Mouse (Mus musculus): Measurements from ENCODE around the gene Snx3.

The Snx3 gene

GRCm38 (mm10) chr10:42578698-42579474 is 77.1 kb downstream of the Snx3 start:
- no peak for DNase-seq (ENCODE audit: low read depth)

- DNase-seq (ENCODE audit: low read depth) = no peak
Observed at GRCm38 (mm10) chr10:42579475-42580130, 77.8 kb downstream of the Snx3 start.

GRCm38 (mm10) chr10:42580131-42580950 is 78.5 kb downstream of the Snx3 start:
- DNase-seq (ENCODE audit: low read depth) = no peak

- no peak for DNase-seq (ENCODE audit: low read depth)
Observed at GRCm38 (mm10) chr10:42580951-42581277, 79.1 kb downstream of the Snx3 start.

- no peak for DNase-seq (ENCODE audit: low read depth)
Observed at GRCm38 (mm10) chr10:42581694-42582565, 80.1 kb downstream of the Snx3 start.

- no peak for DNase-seq (ENCODE audit: low read depth)
Observed at GRCm38 (mm10) chr10:42582566-42583110, 80.8 kb downstream of the Snx3 start.

GRCm38 (mm10) chr10:42583157-42583872 is 81.5 kb downstream of the Snx3 start, which contains the start of the genes Nr2e1 and Ostm1:
TSS of gene Nr2e1 (minus strand) at chr10:42583632.
TSS of gene Ostm1 (plus strand) at chr10:42583822.
- DNase-seq (ENCODE audit: low read depth) = no peak

GRCm38 (mm10) chr10:42583902-42584435 is 82.1 kb downstream of the Snx3 start:
- no peak for DNase-seq (ENCODE audit: low read depth)

GRCm38 (mm10) chr10:42584436-42584983 is 82.7 kb downstream of the Snx3 start:
- DNase-seq (ENCODE audit: low read depth) = no peak
